Mouse (Mus musculus) neural tube, embryonic 15.5 days (tissue): ENCODE measurements at regions not wholly inside any gene's neighbourhood (a gene's known extent, or its start where the extent isn't known, plus 50 kb on each side); places are given as distances from the start of the nearest gene placed in this dataset.

Source experiments
- ATAC-seq: fragments of 200-750 bp; cut with Nextera tagmentation; 2 replicates; pipeline ENCODE4 v1.8.0; 2017; ENCODE audit warnings: mild to moderate bottlenecking, moderate TSS enrichment, moderate library complexity; ENCODE audit not compliant: low FRiP score
- H3K27ac ChIP-seq: fragments of 300-500 bp; sonication (generic); replicated peaks from 2 replicates; pipeline ENCODE4 v1.5.1; 2015; ENCODE audit warnings: mild to moderate bottlenecking, inconsistent platforms
- H3K27me3 ChIP-seq: fragments of 300-500 bp; sonication (generic); replicated peaks from 2 replicates; pipeline ENCODE4 v1.6.1; 2015; ENCODE audit warnings: inconsistent platforms
- H3K36me3 ChIP-seq: fragments of 300-500 bp; sonication (generic); 2 replicates; pipeline ENCODE4 v1.6.1; 2015; ENCODE audit warnings: inconsistent platforms
- H3K4me1 ChIP-seq: fragments of 300-500 bp; sonication (generic); 2 replicates; pipeline ENCODE4 v1.6.1; 2015; ENCODE audit warnings: inconsistent platforms
- H3K4me2 ChIP-seq: fragments of 300-500 bp; sonication (generic); 2 replicates; pipeline ENCODE4 v1.6.1; 2015; ENCODE audit warnings: inconsistent platforms, mild to moderate bottlenecking, moderate library complexity
- H3K4me3 ChIP-seq: fragments of 300-500 bp; sonication (generic); replicated peaks from 2 replicates; pipeline ENCODE4 v1.5.1; 2015; ENCODE audit warnings: mild to moderate bottlenecking, inconsistent platforms
- H3K9ac ChIP-seq: fragments of 300-500 bp; sonication (generic); replicated peaks from 2 replicates; pipeline ENCODE4 v1.6.1; 2015; ENCODE audit warnings: mild to moderate bottlenecking, inconsistent platforms
- H3K9me3 ChIP-seq: fragments of 300-500 bp; sonication (generic); replicated peaks from 2 replicates; pipeline ENCODE4 v1.6.1; 2016; ENCODE audit warnings: inconsistent platforms
- WGBS: fragments of 180-500 bp; shearing (Covaris S2); methylation state at CpG from one replicate; pipeline ENCODE4 v1.1.7; 2015; ENCODE audit warnings: mixed read lengths; 5-methylcytosine and 5-hydroxymethylcytosine counted together

GRCm38 (mm10) chr1:61471779-61472578 lies 166.6 kb upstream of the Pard3b start:
- peak overlapping the region; percentile 42 for H3K9ac ChIP-seq
- peak overlapping the region; percentile 90 for H3K27ac ChIP-seq
- H3K4me3 ChIP-seq = peak overlapping the region; percentile 31
- H3K27me3 ChIP-seq = no peaks in the 10 kb centered on the region
- peaks cover 17% of the 10 kb centered on the region for H3K4me1 ChIP-seq
- peak overlapping the region; percentile 56 for H3K4me2 ChIP-seq
- 34% methylated on average over 6 of the region's 6 CpGs for WGBS
- no peaks in the 10 kb centered on the region for H3K36me3 ChIP-seq
- no peaks in the 10 kb centered on the region for H3K9me3 ChIP-seq
- peak; percentile 83 for ATAC-seq

GRCm38 (mm10) chr1:61472579-61473242 lies 165.9 kb upstream of the Pard3b start:
- WGBS = 25% methylated on average over 13 of the region's 13 CpGs
- H3K9ac ChIP-seq = peak overlapping the region; percentile 42
- peak; percentile 80 for ATAC-seq

DNA sequence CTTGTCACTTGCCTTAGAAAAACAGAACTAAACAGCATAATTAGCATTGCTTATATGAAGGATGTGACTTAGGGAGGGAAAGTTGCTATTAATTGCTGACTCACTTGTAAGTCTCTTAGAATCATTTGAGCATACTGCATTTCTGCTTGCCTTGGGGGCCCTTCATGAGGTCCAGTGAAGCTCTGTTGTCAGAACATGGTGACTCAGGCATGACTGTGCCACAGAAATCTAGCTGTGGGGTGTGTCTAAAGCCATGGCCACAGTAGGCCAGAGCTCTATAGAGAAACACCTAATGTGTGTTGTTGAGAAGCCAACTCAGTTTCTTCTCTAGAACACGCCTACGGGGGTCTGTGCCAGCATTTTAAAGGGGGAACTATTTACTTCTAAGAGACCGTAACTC lies 153.2 kb upstream of the Pard3b start:
- 94% methylated on average over 3 of the region's 3 CpGs for WGBS
- no peaks in the 10 kb centered on the region for H3K36me3 ChIP-seq
- no peak overlapping the region for H3K4me3 ChIP-seq

More at GRCm38 (mm10) chr1:61472579-61473242, 165.9 kb upstream of the Pard3b start:
- no peaks in the 10 kb centered on the region for H3K36me3 ChIP-seq
- no peaks in the 10 kb centered on the region for H3K27me3 ChIP-seq
- peaks cover 17% of the 10 kb centered on the region for H3K4me1 ChIP-seq
- H3K4me2 ChIP-seq = peak overlapping the region; percentile 56
- no peaks in the 10 kb centered on the region for H3K9me3 ChIP-seq
- H3K27ac ChIP-seq = peak overlapping the region; percentile 90
- H3K4me3 ChIP-seq = peak overlapping the region; percentile 31

GRCm38 (mm10) chr1:61524886-61525285 lies 113.7 kb upstream of the Pard3b start:
- no peak overlapping the region for H3K4me3 ChIP-seq
- 78% methylated on average over 1 of the region's 1 CpGs for WGBS
- no peak for ATAC-seq

More for the DNA sequence above, 153.2 kb upstream of the Pard3b start:
- H3K4me2 ChIP-seq = no peak overlapping the region
- no peak overlapping the region for H3K27ac ChIP-seq
- H3K9me3 ChIP-seq = 0 out of 2 replicates have a peak, but pooled peaks cover 3% of the 10 kb centered on the region
- H3K27me3 ChIP-seq = no peaks in the 10 kb centered on the region
- H3K4me1 ChIP-seq = no peaks in the 10 kb centered on the region
- no peak overlapping the region for H3K9ac ChIP-seq
- no peak for ATAC-seq

GRCm38 (mm10) chr1:61525881-61526280 lies 112.7 kb upstream of the Pard3b start:
- Histone ChIP-seq H3K9ac (no peak overlapping the region), H3K36me3 (no peaks in the 10 kb centered on the region), H3K4me3 (no peak overlapping the region), H3K9me3 (no peaks in the 10 kb centered on the region), H3K27ac (no peak overlapping the region), H3K27me3 (no peaks in the 10 kb centered on the region), H3K4me2 (no peak overlapping the region), H3K4me1 (peaks cover 18% of the 10 kb centered on the region)
- ATAC-seq = no peak
- 87% methylated on average over 8 of the region's 8 CpGs for WGBS

More at GRCm38 (mm10) chr1:61524886-61525285, 113.7 kb upstream of the Pard3b start:
- Histone ChIP-seq H3K36me3 (no peaks in the 10 kb centered on the region), H3K4me2 (no peak overlapping the region), H3K27me3 (no peaks in the 10 kb centered on the region), H3K9me3 (no peaks in the 10 kb centered on the region), H3K27ac (no peak overlapping the region), H3K4me1 (peaks cover 11% of the 10 kb centered on the region; the same call in 1 of the 2 replicates), H3K9ac (no peak overlapping the region)

GRCm38 (mm10) chr1:61528757-61529156 lies 109.9 kb upstream of the Pard3b start:
- 62% methylated on average over 15 of the region's 15 CpGs for WGBS
- H3K4me1 ChIP-seq = peaks cover 27% of the 10 kb centered on the region
- no peak for ATAC-seq
- H3K36me3 ChIP-seq = no peaks in the 10 kb centered on the region
- no peak overlapping the region for H3K27ac ChIP-seq
- H3K9me3 ChIP-seq = no peaks in the 10 kb centered on the region
- H3K27me3 ChIP-seq = no peaks in the 10 kb centered on the region
- H3K4me2 ChIP-seq = no peak overlapping the region
- no peak overlapping the region for H3K9ac ChIP-seq
- no peak overlapping the region for H3K4me3 ChIP-seq

DNA sequence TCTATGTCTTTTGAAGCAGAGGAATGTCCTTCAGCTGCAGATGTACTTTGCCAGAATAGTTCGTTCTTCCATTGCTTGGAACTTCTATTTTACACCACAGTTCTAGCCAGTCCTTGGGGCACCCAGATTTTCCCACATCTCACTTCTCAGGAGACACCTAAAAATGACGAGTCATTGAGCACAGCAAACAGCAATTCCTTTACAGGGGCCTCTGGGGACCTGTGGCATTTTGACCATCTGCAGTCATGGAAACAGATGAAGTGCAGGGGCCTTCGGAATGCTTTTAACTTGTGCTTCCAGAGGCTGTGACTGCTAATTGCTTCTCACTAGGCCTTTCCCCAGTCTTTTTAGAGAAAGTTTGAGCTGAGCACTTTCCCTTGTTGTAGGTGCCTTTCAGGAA lies 108.5 kb upstream of the Pard3b start:
- H3K4me1 ChIP-seq = peaks cover 27% of the 10 kb centered on the region
- no peak for ATAC-seq
- no peaks in the 10 kb centered on the region for H3K36me3 ChIP-seq
- H3K4me2 ChIP-seq = no peak overlapping the region
- H3K9ac ChIP-seq = no peak overlapping the region
- 8% methylated on average over 3 of the region's 3 CpGs for WGBS
- H3K27me3 ChIP-seq = no peaks in the 10 kb centered on the region
- peak overlapping the region; percentile 37; the same call in 1 of the 2 replicates for H3K27ac ChIP-seq
- no peak overlapping the region for H3K4me3 ChIP-seq
- no peaks in the 10 kb centered on the region for H3K9me3 ChIP-seq

DNA sequence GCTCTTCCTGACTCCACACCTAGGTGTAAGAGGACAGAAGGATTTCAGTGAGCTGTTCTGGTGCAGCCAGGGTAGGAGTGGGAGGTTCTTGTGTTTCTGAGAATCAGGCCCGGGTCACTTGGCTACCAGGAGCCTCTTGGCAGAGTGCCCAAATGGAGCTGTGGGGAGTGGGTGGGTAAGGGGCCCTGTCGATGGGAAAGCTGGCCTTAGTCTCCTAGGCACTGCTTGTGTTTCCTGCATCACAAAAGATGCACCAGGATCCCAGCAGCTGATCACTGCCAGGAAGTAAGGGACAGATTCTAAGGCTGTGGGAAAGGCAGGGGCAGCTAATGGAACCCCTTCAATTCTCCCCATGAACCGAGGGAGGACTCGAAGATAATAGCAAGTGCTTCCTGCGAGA lies 107.1 kb upstream of the Pard3b start:
- Histone ChIP-seq H3K9ac (no peak overlapping the region), H3K4me1 (peaks cover 27% of the 10 kb centered on the region), H3K36me3 (no peaks in the 10 kb centered on the region), H3K9me3 (no peaks in the 10 kb centered on the region), H3K4me3 (no peak overlapping the region), H3K27ac (0 out of 2 replicates have a peak overlapping the region, but pooled peaks have one; percentile 29), H3K4me2 (no peak overlapping the region), H3K27me3 (no peaks in the 10 kb centered on the region)
- WGBS = 13% methylated on average over 5 of the region's 5 CpGs
- ATAC-seq = peak; percentile 55; the same call in 1 of the 2 replicates

GRCm38 (mm10) chr1:61540081-61540480 lies 98.5 kb upstream of the Pard3b start:
- 92% methylated on average over 3 of the region's 3 CpGs for WGBS

DNA sequence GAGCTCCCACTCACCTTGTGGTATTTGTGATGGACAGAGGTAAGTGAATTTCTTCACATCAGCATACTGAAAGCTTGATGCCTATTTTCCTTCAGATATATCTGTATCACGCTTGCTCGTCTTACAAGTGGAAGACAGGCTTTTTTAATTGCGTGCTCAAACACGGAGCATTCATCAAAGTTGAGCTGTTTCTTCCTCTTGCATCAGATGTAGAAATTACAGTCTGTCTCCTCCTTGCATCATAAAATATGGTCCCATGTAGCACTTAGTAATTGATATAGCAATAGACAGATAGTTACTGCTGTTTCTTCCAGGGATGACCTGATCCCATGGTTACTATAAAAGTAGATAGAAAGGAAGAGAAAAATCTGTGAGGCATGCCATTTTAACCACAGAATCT lies 97.5 kb upstream of the Pard3b start:
- H3K27ac ChIP-seq = no peak overlapping the region
- no peak overlapping the region for H3K4me3 ChIP-seq
- no peaks in the 10 kb centered on the region for H3K9me3 ChIP-seq
- 72% methylated on average over 4 of the region's 4 CpGs for WGBS
- no peaks in the 10 kb centered on the region for H3K27me3 ChIP-seq
- no peak for ATAC-seq
- no peak overlapping the region for H3K9ac ChIP-seq
- H3K4me2 ChIP-seq = no peak overlapping the region
- no peaks in the 10 kb centered on the region for H3K36me3 ChIP-seq
- 0 out of 2 replicates have a peak, but pooled peaks cover 4% of the 10 kb centered on the region for H3K4me1 ChIP-seq

More at GRCm38 (mm10) chr1:61540081-61540480, 98.5 kb upstream of the Pard3b start:
- Histone ChIP-seq H3K4me3 (no peak overlapping the region), H3K4me1 (0 out of 2 replicates have a peak, but pooled peaks cover 4% of the 10 kb centered on the region), H3K9me3 (no peaks in the 10 kb centered on the region), H3K9ac (no peak overlapping the region), H3K27ac (no peak overlapping the region), H3K27me3 (no peaks in the 10 kb centered on the region), H3K36me3 (no peaks in the 10 kb centered on the region), H3K4me2 (no peak overlapping the region)
- ATAC-seq = no peak

GRCm38 (mm10) chr1:61552577-61553517 lies 85.8 kb upstream of the Pard3b start:
- no peak overlapping the region for H3K9ac ChIP-seq
- peak; percentile 81 for ATAC-seq
- no peaks in the 10 kb centered on the region for H3K9me3 ChIP-seq
- no peak overlapping the region; the same call in 1 of the 2 replicates for H3K4me3 ChIP-seq
- H3K27me3 ChIP-seq = no peaks in the 10 kb centered on the region
- H3K4me1 ChIP-seq = peaks cover 9% of the 10 kb centered on the region; the same call in 1 of the 2 replicates
- H3K36me3 ChIP-seq = no peaks in the 10 kb centered on the region
- H3K4me2 ChIP-seq = peak overlapping the region; percentile 30
- H3K27ac ChIP-seq = peak overlapping the region; percentile 54
- 30% methylated on average over 21 of the region's 21 CpGs for WGBS
